Mouse (Mus musculus) midbrain, embryonic 15.5 days (tissue): ENCODE measurements around the gene Slc25a45. TPM values are rescaled to one million over a fixed set of nuclear protein-coding genes. Genes with fewer than 3 reads are reported as not detected.

Experiments
- ATAC-seq: fragments of 200-750 bp; cut with Nextera tagmentation; replicated peaks from 2 replicates; pipeline ENCODE4 v1.8.0; 2017; ENCODE audit warnings: moderate TSS enrichment
- H3K27ac ChIP-seq: fragments of 300-500 bp; sonication (generic); 2 replicates; pipeline ENCODE4 v1.5.1; 2015; ENCODE audit warnings: mild to moderate bottlenecking, inconsistent platforms
- H3K27me3 ChIP-seq: fragments of 300-500 bp; sonication (generic); replicated peaks from 2 replicates; pipeline ENCODE4 v1.6.1; 2015; ENCODE audit warnings: inconsistent platforms
- H3K36me3 ChIP-seq: fragments of 300-500 bp; sonication (generic); replicated peaks from 2 replicates; pipeline ENCODE4 v1.6.1; 2015; ENCODE audit warnings: inconsistent platforms
- H3K4me1 ChIP-seq: fragments of 300-500 bp; sonication (generic); 2 replicates; pipeline ENCODE4 v1.6.1; 2015; ENCODE audit warnings: inconsistent platforms
- H3K4me2 ChIP-seq: fragments of 300-500 bp; sonication (generic); 2 replicates; pipeline ENCODE4 v1.6.1; 2015; ENCODE audit warnings: inconsistent platforms, mild to moderate bottlenecking, moderate library complexity
- H3K4me3 ChIP-seq: fragments of 300-500 bp; sonication (generic); 2 replicates; pipeline ENCODE4 v1.5.1; 2015; ENCODE audit warnings: mild to moderate bottlenecking, inconsistent platforms
- H3K9ac ChIP-seq: fragments of 300-500 bp; sonication (generic); 2 replicates; pipeline ENCODE4 v1.6.1; 2015; ENCODE audit warnings: mild to moderate bottlenecking, inconsistent platforms
- H3K9me3 ChIP-seq: fragments of 300-500 bp; sonication (generic); 2 replicates; pipeline ENCODE4 v1.6.1; 2016; ENCODE audit warnings: inconsistent platforms
- WGBS: fragments of 180-500 bp; shearing (Covaris S2); methylation state at CpG from one replicate; pipeline ENCODE4 v1.1.7; 2015; ENCODE audit warnings: mixed read lengths; 5-methylcytosine and 5-hydroxymethylcytosine counted together
- polyA plus RNA-seq: library from polyadenylated mRNA; unstranded; fragments of >200 nt; fragmentation: Nextera tagmentation; extraction: Ambion mirVana; gene quantifications from 2 replicates; pipeline ENCODE4 v1.2.1, GENCODE M21; 2015

Slc25a45 gene
- polyA plus RNA-seq, 1 experiment from 2014 or later = 2.0 TPM

GRCm38 (mm10) chr19:5913007-5913719 is 35.6 kb downstream of the Slc25a45 start, which contains the start of gene Dpf2:
Dpf2 (minus strand) TSS chr19:5913010.
- H3K4me3 ChIP-seq = peak within 1 kb of the TSS; percentile 96
- peak within 1 kb of the TSS; percentile 87 for H3K9ac ChIP-seq
- H3K36me3 ChIP-seq = peaks cover 4% of the 10 kb centered on the region; the same call in 1 of the 2 replicates
- WGBS = 23% methylated on average over 13 of the region's 13 CpGs
- H3K9me3 ChIP-seq = no peaks in the 10 kb centered on the region
- no peaks in the 10 kb centered on the region for H3K27me3 ChIP-seq
- H3K27ac ChIP-seq = peak within 1 kb of the TSS; percentile 85
- peak within 1 kb of the TSS; percentile 88 for H3K4me2 ChIP-seq
- peaks cover 37% of the 10 kb centered on the region for H3K4me1 ChIP-seq
- ATAC-seq = peak; percentile 74

DNA sequence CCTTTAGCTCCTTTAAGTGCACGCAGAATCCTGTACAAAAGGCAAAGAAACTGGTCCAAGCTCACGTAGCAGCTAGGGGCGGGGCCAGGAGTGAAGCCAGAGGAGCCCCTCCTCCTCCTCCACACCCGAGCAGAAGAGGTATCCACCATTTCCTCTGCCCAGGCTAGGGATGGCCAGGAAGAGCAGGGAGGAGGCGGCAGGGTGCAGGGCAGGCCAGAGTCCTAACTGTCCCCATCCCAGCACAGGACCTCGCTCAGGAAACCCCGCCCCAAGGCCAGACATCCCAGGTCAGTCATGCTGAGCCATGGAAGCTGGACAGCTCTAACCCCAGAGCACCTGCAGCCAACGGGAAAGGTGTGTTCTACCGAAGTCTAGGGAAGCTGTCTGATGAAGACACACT is 44.1 kb downstream of the Slc25a45 start:
- Histone ChIP-seq H3K36me3 (peaks cover 10% of the 10 kb centered on the region; the same call in 1 of the 2 replicates), H3K9ac (peak overlapping the region; percentile 13), H3K4me1 (peaks cover 25% of the 10 kb centered on the region), H3K9me3 (no peaks in the 10 kb centered on the region), H3K4me2 (peak overlapping the region; percentile 23), H3K27ac (no peak overlapping the region), H3K27me3 (no peaks in the 10 kb centered on the region; the same call in 1 of the 2 replicates), H3K4me3 (0 out of 2 replicates have a peak overlapping the region, but pooled peaks have one; percentile 3)
- 19% methylated on average over 9 of the region's 9 CpGs for WGBS
- ATAC-seq = no peak

GRCm38 (mm10) chr19:5922119-5922942 is 44.7 kb downstream of the Slc25a45 start:
- H3K4me3 ChIP-seq = no peak overlapping the region
- ATAC-seq = no peak
- H3K27ac ChIP-seq = no peak overlapping the region
- peak overlapping the region; percentile 13 for H3K9ac ChIP-seq
- no peaks in the 10 kb centered on the region; the same call in 1 of the 2 replicates for H3K27me3 ChIP-seq
- H3K9me3 ChIP-seq = no peaks in the 10 kb centered on the region
- H3K36me3 ChIP-seq = peaks cover 8% of the 10 kb centered on the region; the same call in 1 of the 2 replicates
- peak overlapping the region; percentile 23; the same call in 1 of the 2 replicates for H3K4me2 ChIP-seq
- 82% methylated on average over 15 of the region's 15 CpGs for WGBS
- peaks cover 25% of the 10 kb centered on the region for H3K4me1 ChIP-seq

DNA sequence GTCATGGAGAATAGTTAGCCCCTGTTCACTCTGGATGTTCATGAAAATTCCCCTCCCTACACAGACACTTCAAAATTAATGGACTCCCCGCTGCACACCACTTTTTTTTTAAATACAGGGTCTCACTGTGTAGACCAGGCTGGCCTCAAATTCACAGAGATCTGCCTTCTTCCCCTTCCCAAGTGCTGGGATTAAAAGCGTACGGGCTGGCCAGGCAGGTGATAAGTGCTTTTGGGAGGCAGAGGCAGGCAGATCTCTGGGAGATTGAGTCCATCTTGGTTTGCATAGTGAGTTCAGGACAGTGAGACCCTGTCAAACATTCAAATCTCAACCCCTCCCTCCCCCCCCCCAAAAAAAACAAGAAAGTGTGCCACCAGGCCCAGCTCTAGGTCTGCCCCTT is 45.4 kb downstream of the Slc25a45 start:
- 90% methylated on average over 3 of the region's 3 CpGs for WGBS
- peaks cover 6% of the 10 kb centered on the region; the same call in 1 of the 2 replicates for H3K36me3 ChIP-seq
- no peaks in the 10 kb centered on the region; the same call in 1 of the 2 replicates for H3K27me3 ChIP-seq
- H3K4me3 ChIP-seq = no peak overlapping the region
- no peak overlapping the region for H3K27ac ChIP-seq
- H3K9ac ChIP-seq = no peak overlapping the region
- H3K4me2 ChIP-seq = no peak overlapping the region
- peaks cover 25% of the 10 kb centered on the region for H3K4me1 ChIP-seq
- no peak for ATAC-seq
- H3K9me3 ChIP-seq = no peaks in the 10 kb centered on the region

- Histone ChIP-seq H3K27me3 (no peaks in the 10 kb centered on the region; the same call in 1 of the 2 replicates), H3K9me3 (no peaks in the 10 kb centered on the region), H3K27ac (peak overlapping the region; percentile 73), H3K4me2 (peak overlapping the region; percentile 65), H3K4me3 (peak overlapping the region; percentile 52), H3K9ac (peak overlapping the region; percentile 64), H3K4me1 (peaks cover 25% of the 10 kb centered on the region), H3K36me3 (no peaks in the 10 kb centered on the region)
- under 1% methylated on average over 38 of the region's 38 CpGs for WGBS
- ATAC-seq = peak; percentile 88
Measured at GRCm38 (mm10) chr19:5923990-5924712, 46.5 kb downstream of the Slc25a45 start.

- H3K4me1 ChIP-seq = peaks cover 25% of the 10 kb centered on the region
- H3K27ac ChIP-seq = peak within 1 kb of the TSS; percentile 73
- H3K9ac ChIP-seq = peak within 1 kb of the TSS; percentile 64
- under 1% methylated on average over 18 of the region's 18 CpGs for WGBS
- no peaks in the 10 kb centered on the region; the same call in 1 of the 2 replicates for H3K27me3 ChIP-seq
- no peaks in the 10 kb centered on the region for H3K36me3 ChIP-seq
- H3K4me3 ChIP-seq = peak within 1 kb of the TSS; percentile 52
- H3K9me3 ChIP-seq = no peaks in the 10 kb centered on the region
- peak; percentile 96 for ATAC-seq
- H3K4me2 ChIP-seq = peak within 1 kb of the TSS; percentile 65
Measured at GRCm38 (mm10) chr19:5924713-5925093, 47.1 kb downstream of the Slc25a45 start, which contains the start of gene Cdc42ep2. Cdc42ep2 (minus strand) TSS chr19:5924816.

DNA sequence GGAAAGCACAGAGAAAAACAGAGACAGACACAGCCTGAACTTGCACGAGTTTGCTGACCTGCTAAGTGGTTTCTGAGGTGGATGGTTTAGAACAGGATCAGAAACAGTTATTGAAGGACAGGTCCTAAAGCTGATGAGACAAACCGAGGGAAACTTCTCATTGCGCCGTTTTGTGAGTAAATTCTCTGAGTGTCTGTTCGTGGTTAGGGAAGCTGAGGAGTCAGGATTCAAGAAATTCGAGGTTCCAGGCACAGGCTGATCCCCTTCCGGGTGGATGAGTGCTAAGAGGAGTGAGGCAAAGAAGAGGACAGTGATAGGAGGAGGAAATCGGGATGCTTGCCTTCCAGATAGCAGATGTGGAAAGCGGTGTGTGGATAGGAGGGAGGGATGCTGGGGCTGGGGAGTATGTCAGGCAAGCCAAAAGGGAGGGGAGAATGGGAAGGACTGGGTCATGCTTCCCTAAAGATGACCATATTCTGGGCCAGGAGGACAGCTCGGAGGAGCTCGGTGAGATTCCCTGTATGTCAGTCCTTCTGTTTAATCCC is 47.8 kb downstream of the Slc25a45 start:
- WGBS = 30% methylated on average over 11 of the region's 11 CpGs
- H3K4me1 ChIP-seq = peaks cover 25% of the 10 kb centered on the region
- no peaks in the 10 kb centered on the region for H3K36me3 ChIP-seq
- no peaks in the 10 kb centered on the region; the same call in 1 of the 2 replicates for H3K27me3 ChIP-seq
- no peak for ATAC-seq
- peak overlapping the region; percentile 65 for H3K4me2 ChIP-seq
- H3K9ac ChIP-seq = peak overlapping the region; percentile 64
- H3K27ac ChIP-seq = peak overlapping the region; percentile 73
- no peaks in the 10 kb centered on the region for H3K9me3 ChIP-seq
- H3K4me3 ChIP-seq = peak overlapping the region; percentile 52

GRCm38 (mm10) chr19:5927026-5927425 is 49.4 kb downstream of the Slc25a45 start:
- H3K27me3 ChIP-seq = no peaks in the 10 kb centered on the region; the same call in 1 of the 2 replicates
- no peak for ATAC-seq
- WGBS = 76% methylated on average over 11 of the region's 11 CpGs

GRCm38 (mm10) chr19:5927532-5927931 is 49.9 kb downstream of the Slc25a45 start:
- H3K27me3 ChIP-seq = no peaks in the 10 kb centered on the region; the same call in 1 of the 2 replicates
- H3K36me3 ChIP-seq = no peaks in the 10 kb centered on the region
- peaks cover 17% of the 10 kb centered on the region for H3K4me1 ChIP-seq
- ATAC-seq = no peak
- H3K27ac ChIP-seq = no peak overlapping the region
- H3K4me2 ChIP-seq = no peak overlapping the region
- WGBS = 80% methylated on average over 8 of the region's 8 CpGs
- no peak overlapping the region for H3K9ac ChIP-seq
- no peak overlapping the region for H3K4me3 ChIP-seq
- no peaks in the 10 kb centered on the region for H3K9me3 ChIP-seq

More at GRCm38 (mm10) chr19:5927026-5927425, 49.4 kb downstream of the Slc25a45 start:
- H3K36me3 ChIP-seq = no peaks in the 10 kb centered on the region
- H3K9me3 ChIP-seq = no peaks in the 10 kb centered on the region
- peaks cover 19% of the 10 kb centered on the region for H3K4me1 ChIP-seq
- no peak overlapping the region for H3K9ac ChIP-seq
- H3K4me2 ChIP-seq = no peak overlapping the region
- no peak overlapping the region for H3K27ac ChIP-seq
- no peak overlapping the region for H3K4me3 ChIP-seq

DNA sequence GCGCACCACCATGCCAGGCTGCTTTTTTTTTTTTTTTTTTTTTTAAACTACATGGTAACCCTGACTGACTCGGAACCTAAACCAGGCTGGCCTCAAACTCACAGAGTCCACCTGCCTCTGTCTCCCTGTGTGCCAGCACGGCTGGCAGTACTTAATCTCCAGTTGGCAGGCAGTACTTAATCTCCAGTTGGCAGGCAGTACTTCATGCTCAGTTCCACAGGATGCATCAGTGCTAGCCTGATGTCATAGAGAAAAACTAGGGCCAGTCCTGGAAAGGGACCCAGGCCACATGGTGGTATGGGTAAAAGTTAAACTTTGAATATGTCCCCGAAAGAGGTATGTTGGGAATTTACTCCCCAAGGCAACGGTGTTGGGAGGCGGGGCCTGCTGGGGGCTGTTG is 50.5 kb downstream of the Slc25a45 start:
- Histone ChIP-seq H3K27me3 (no peaks in the 10 kb centered on the region; the same call in 1 of the 2 replicates), H3K9me3 (no peaks in the 10 kb centered on the region), H3K4me2 (no peak overlapping the region), H3K27ac (no peak overlapping the region), H3K36me3 (no peaks in the 10 kb centered on the region), H3K4me3 (no peak overlapping the region), H3K9ac (no peak overlapping the region), H3K4me1 (peaks cover 17% of the 10 kb centered on the region)
- ATAC-seq = no peak
- 84% methylated on average over 6 of the region's 6 CpGs for WGBS

DNA sequence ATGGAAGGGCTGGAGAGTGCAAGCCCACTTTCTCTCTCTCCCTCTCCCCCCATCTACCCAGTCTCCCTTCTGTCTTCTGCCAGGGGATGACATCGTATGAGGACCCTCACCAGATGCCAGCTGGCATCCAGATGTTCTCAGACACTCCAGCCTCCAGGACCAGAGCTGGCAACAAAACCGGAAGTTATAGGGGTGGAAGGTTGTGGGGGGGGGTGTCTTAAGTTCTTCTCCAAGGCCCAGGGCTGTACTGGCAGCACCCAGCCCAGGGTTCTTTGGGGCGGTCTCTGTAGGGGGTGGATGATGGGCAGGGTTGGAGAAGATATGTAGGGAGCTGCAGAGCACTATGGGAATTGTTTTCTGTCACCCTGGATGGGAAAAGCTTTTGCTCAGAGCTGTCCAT is 50.9 kb downstream of the Slc25a45 start:
- no peak overlapping the region for H3K4me2 ChIP-seq
- no peak for ATAC-seq
- no peak overlapping the region for H3K4me3 ChIP-seq
- no peaks in the 10 kb centered on the region; the same call in 1 of the 2 replicates for H3K27me3 ChIP-seq
- WGBS = 71% methylated on average over 3 of the region's 3 CpGs
- no peak overlapping the region for H3K9ac ChIP-seq
- peaks cover 15% of the 10 kb centered on the region for H3K4me1 ChIP-seq
- H3K36me3 ChIP-seq = no peaks in the 10 kb centered on the region
- H3K9me3 ChIP-seq = no peaks in the 10 kb centered on the region
- H3K27ac ChIP-seq = no peak overlapping the region
